Mouse (Mus musculus) forebrain, embryonic 14.5 days (tissue): ENCODE data around the gene Idi1. TPM values are rescaled to one million over a fixed set of nuclear protein-coding genes. Genes with fewer than 3 reads are reported as not detected.
"Not testable (repeated sequence)": the region's sequence is repeated elsewhere in the genome, so short reads cannot be mapped to it uniquely, and the experiment has no call there.

Experiments used
- ATAC-seq: fragments of 200-750 bp; cut with Nextera tagmentation; 2 replicates; pipeline ENCODE4 v1.8.0; 2017; ENCODE audit warnings: mild to moderate bottlenecking, moderate library complexity
- DNase-seq: peaks from one replicate; pipeline ENCODE4 v3.0.0-alpha.2; 2015; ENCODE audit warnings: low spot score
- H3K27ac ChIP-seq: fragments of 300-500 bp; sonication (generic); 2 replicates; pipeline ENCODE4 v1.5.1; 2014; ENCODE audit warnings: low read depth, mild to moderate bottlenecking, control low read depth, low read length, moderate library complexity
- H3K27me3 ChIP-seq: fragments of 300-500 bp; sonication (generic); replicated peaks from 2 replicates; pipeline ENCODE4 v1.6.1; 2014; ENCODE audit warnings: low read length, control low read depth, mixed read lengths; ENCODE audit not compliant: control insufficient read depth, insufficient read depth
- H3K36me3 ChIP-seq: fragments of 300-500 bp; sonication (generic); 2 replicates; pipeline ENCODE4 v1.6.1; 2014; ENCODE audit warnings: low read length, control low read depth; ENCODE audit not compliant: control insufficient read depth, insufficient read depth
- H3K4me1 ChIP-seq: fragments of 300-500 bp; sonication (generic); 2 replicates; pipeline ENCODE4 v1.6.1; 2014; ENCODE audit warnings: antibody characterized with exemption, low read length, control low read depth; ENCODE audit not compliant: control insufficient read depth, insufficient read depth
- H3K4me2 ChIP-seq: fragments of 300-500 bp; sonication (generic); 2 replicates; pipeline ENCODE4 v1.6.1; 2014; ENCODE audit warnings: mild to moderate bottlenecking, control low read depth, low read length
- H3K4me3 ChIP-seq: fragments of 300-500 bp; sonication (generic); 2 replicates; pipeline ENCODE4 v1.5.1; 2014; ENCODE audit warnings: low read depth, low read length, control low read depth
- H3K9ac ChIP-seq: fragments of 300-500 bp; sonication (generic); 2 replicates; pipeline ENCODE4 v1.6.1; 2014; ENCODE audit warnings: mild to moderate bottlenecking, low read length, control low read depth, moderate library complexity
- H3K9me3 ChIP-seq: fragments of 300-500 bp; sonication (generic); replicated peaks from 2 replicates; pipeline ENCODE4 v1.6.1; 2016; ENCODE audit warnings: low read length, control low read depth, mixed read lengths; ENCODE audit not compliant: control insufficient read depth
- WGBS: fragments of 180-500 bp; shearing (Covaris S2); extraction: QIAGEN DNeasy Blood & Tissue Kit; methylation state at CpG from one replicate; pipeline ENCODE4 v1.1.7; 2014; 5-methylcytosine and 5-hydroxymethylcytosine counted together
- polyA plus RNA-seq: library from polyadenylated mRNA; unstranded; fragments of >200 nt; fragmentation: Nextera tagmentation; extraction: Ambion mirVana; gene quantifications from 2 replicates; pipeline ENCODE4 v1.2.1, GENCODE M21; 2014

The Idi1 gene
- polyA plus RNA-seq, 1 experiment from 2014 or later: 85.6 TPM

GRCm38 (mm10) chr13:8871314-8871962 lies 13.9 kb upstream of the Idi1 start, which contains the start of gene Wdr37:
TSS of gene Wdr37 (minus strand) at chr13:8871909.
- H3K27ac ChIP-seq: peak within 1 kb of the TSS; percentile 95
- H3K9ac ChIP-seq: peak within 1 kb of the TSS; percentile 88
- H3K4me3 ChIP-seq: peak within 1 kb of the TSS; percentile 83
- ATAC-seq (peak; percentile 24), DNase-seq (peak; percentile 45)
- no peaks in the 10 kb centered on the region for H3K9me3 ChIP-seq
- WGBS: 2% methylated on average over 18 of the region's 18 CpGs
- no peaks in the 10 kb centered on the region for H3K27me3 ChIP-seq
- H3K4me2 ChIP-seq: peak within 1 kb of the TSS; percentile 92
- no peaks in the 10 kb centered on the region for H3K36me3 ChIP-seq
- H3K4me1 ChIP-seq: peaks cover 6% of the 10 kb centered on the region

- Histone ChIP-seq H3K27ac (no peak overlapping the region), H3K4me2 (no peak overlapping the region), H3K36me3 (no peaks in the 10 kb centered on the region), H3K9ac (no peak overlapping the region), H3K4me1 (peaks cover 6% of the 10 kb centered on the region), H3K4me3 (no peak overlapping the region), H3K27me3 (no peaks in the 10 kb centered on the region), H3K9me3 (no peaks in the 10 kb centered on the region)
- no peak for DNase-seq
- WGBS: 95% methylated on average over 1 of the region's 1 CpGs
- ATAC-seq: no peak
Observed at GRCm38 (mm10) chr13:8873776-8874175, 11.5 kb upstream of the Idi1 start.

- Histone ChIP-seq H3K36me3 (no peaks in the 10 kb centered on the region), H3K4me2 (no peak overlapping the region), H3K27me3 (no peaks in the 10 kb centered on the region), H3K9me3 (no peaks in the 10 kb centered on the region), H3K27ac (no peak overlapping the region), H3K4me3 (no peak overlapping the region), H3K9ac (no peak overlapping the region), H3K4me1 (peaks cover 2% of the 10 kb centered on the region; the same call in 1 of the 2 replicates)
- no peak for DNase-seq
- 67% methylated on average over 3 of the region's 3 CpGs for WGBS
- no peak for ATAC-seq
Observed at GRCm38 (mm10) chr13:8881611-8882010, 3.7 kb upstream of the Idi1 start.

- DNase-seq, ATAC-seq, H3K4me1 ChIP-seq, H3K27me3 ChIP-seq, H3K4me3 ChIP-seq, H3K9ac ChIP-seq, H3K36me3 ChIP-seq, H3K4me2 ChIP-seq, H3K9me3 ChIP-seq, H3K27ac ChIP-seq: not testable (repeated sequence)
- 87% methylated on average over 5 of the region's 5 CpGs for WGBS
Observed at GRCm38 (mm10) chr13:8883870-8884269, 1.4 kb upstream of the Idi1 start.

GRCm38 (mm10) chr13:8886185-8886560 lies 872 bp downstream of the Idi1 start:
- H3K4me3 ChIP-seq: peak overlapping the region; percentile 66
- H3K36me3 ChIP-seq: peaks cover 18% of the 10 kb centered on the region
- H3K27ac ChIP-seq: peak overlapping the region; percentile 82
- H3K4me1 ChIP-seq: peaks cover 2% of the 10 kb centered on the region; the same call in 1 of the 2 replicates
- no peaks in the 10 kb centered on the region for H3K9me3 ChIP-seq
- peak overlapping the region; percentile 75 for H3K9ac ChIP-seq
- H3K27me3 ChIP-seq: no peaks in the 10 kb centered on the region
- WGBS: 1% methylated on average over 9 of the region's 9 CpGs
- H3K4me2 ChIP-seq: peak overlapping the region; percentile 65
- ATAC-seq (no peak), DNase-seq (no peak)

GRCm38 (mm10) chr13:8888603-8889002 lies 3.3 kb downstream of the Idi1 start:
- no peak overlapping the region for H3K27ac ChIP-seq
- H3K4me2 ChIP-seq: no peak overlapping the region
- H3K9ac ChIP-seq: no peak overlapping the region
- ATAC-seq (no peak), DNase-seq (peak; percentile 16)
- H3K27me3 ChIP-seq: no peaks in the 10 kb centered on the region
- peaks cover 2% of the 10 kb centered on the region; the same call in 1 of the 2 replicates for H3K4me1 ChIP-seq
- no peak overlapping the region for H3K4me3 ChIP-seq
- peaks cover 23% of the 10 kb centered on the region for H3K36me3 ChIP-seq
- H3K9me3 ChIP-seq: no peaks in the 10 kb centered on the region
- WGBS: 100% methylated on average over 1 of the region's 1 CpGs

GRCm38 (mm10) chr13:8905986-8906385 lies 20.7 kb downstream of the Idi1 start:
- not testable (repeated sequence) for H3K9me3 ChIP-seq, H3K27ac ChIP-seq, H3K9ac ChIP-seq, DNase-seq, H3K4me2 ChIP-seq, H3K27me3 ChIP-seq, ATAC-seq, H3K4me3 ChIP-seq, H3K4me1 ChIP-seq, H3K36me3 ChIP-seq
- 95% methylated on average over 2 of the region's 2 CpGs for WGBS

- H3K4me2 ChIP-seq, H3K9me3 ChIP-seq, H3K9ac ChIP-seq, DNase-seq, H3K4me1 ChIP-seq, ATAC-seq, H3K27me3 ChIP-seq, H3K27ac ChIP-seq, H3K4me3 ChIP-seq, H3K36me3 ChIP-seq: not testable (repeated sequence)
- WGBS: 91% methylated on average over 8 of the region's 8 CpGs
Observed at GRCm38 (mm10) chr13:8913890-8914289, 28.6 kb downstream of the Idi1 start.

- Histone ChIP-seq H3K27ac (no peak overlapping the region), H3K4me1 (no peaks in the 10 kb centered on the region), H3K4me2 (no peak overlapping the region), H3K27me3 (no peaks in the 10 kb centered on the region), H3K36me3 (no peaks in the 10 kb centered on the region), H3K9me3 (no peaks in the 10 kb centered on the region), H3K4me3 (no peak overlapping the region), H3K9ac (no peak overlapping the region)
- ATAC-seq: no peak
- WGBS: 58% methylated on average over 2 of the region's 2 CpGs
- no peak for DNase-seq
Observed at GRCm38 (mm10) chr13:8933499-8933898, 48.2 kb downstream of the Idi1 start.
